Mouse (Mus musculus) cerebellum, postnatal 25 days (tissue): ENCODE data around the gene Edn2.
A peak's percentile ranks its signal among the peaks of the same experiment; 100 is the strongest.

Experiments
- DNase-seq, 2 experiments: peaks; one replicate each; pipeline ENCODE4 v3.0.0; 2021; ENCODE audit warnings: mixed read lengths in 2 of 2

Gene Edn2

DNA sequence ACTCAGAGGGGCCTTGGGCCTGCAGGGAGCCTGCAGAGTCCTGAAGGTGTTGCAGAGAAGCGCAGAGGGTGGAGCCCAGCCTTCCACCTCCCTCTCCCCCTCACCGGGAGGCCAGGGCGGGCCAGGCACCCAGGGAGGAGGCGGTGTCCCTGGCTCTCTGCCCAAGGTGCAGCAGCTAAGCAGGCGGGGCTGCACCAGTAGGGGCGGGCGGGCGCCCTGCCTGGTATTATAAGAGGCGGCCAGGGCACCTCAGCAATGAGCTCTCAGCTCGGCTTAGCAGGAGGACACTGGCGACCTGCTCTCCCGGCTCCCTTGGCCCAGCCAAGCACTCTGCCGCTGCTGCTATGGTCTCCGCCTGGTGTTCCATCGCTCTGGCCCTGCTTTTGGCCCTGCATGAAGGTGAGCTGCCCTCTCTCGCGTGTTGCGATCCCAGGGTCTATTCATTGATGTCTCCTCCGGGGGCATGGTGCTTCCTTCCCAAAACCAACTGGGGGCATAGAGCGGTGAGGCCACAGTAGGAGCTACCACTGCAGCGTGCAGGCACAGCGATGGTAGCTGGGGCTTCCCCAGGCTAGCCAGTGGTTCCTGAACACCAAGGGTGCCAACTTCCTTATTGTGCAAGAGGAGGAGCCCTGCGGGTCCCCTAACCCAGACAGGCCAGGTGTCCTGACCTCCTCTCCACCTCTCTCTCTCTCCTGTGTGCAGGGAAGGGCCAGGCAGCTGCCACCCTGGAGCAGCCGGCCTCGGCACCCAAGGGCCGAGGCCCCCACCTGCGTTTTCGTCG, at the start of gene Edn2:
Gene Edn2, plus strand, starts transcription at position 41 of the 784 bp plus-strand sequence.
- DNase-seq = peak in 1 of 2 experiments; percentile 40

DNA sequence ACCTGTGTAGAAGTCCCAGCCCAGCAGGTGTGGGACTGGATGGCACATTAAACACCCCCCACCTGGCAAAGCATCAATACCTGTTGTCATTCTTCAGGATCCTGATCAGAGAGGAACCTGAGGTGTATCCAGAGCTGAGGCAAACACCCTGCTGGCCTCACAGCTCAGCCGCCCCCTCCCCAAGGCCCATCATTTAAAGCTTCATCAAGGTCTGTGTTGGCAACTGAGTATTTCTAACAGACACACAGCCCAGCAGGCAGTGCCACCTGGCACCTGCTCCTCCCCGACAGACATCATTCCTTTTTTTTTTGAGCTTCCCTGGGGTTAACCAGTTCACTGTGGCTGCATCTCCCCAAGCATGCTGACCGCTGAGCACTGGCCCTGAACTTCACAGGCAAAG, 45.5 kb upstream of the Edn2 start:
- DNase-seq = peak; percentile 50 to 59

DNA sequence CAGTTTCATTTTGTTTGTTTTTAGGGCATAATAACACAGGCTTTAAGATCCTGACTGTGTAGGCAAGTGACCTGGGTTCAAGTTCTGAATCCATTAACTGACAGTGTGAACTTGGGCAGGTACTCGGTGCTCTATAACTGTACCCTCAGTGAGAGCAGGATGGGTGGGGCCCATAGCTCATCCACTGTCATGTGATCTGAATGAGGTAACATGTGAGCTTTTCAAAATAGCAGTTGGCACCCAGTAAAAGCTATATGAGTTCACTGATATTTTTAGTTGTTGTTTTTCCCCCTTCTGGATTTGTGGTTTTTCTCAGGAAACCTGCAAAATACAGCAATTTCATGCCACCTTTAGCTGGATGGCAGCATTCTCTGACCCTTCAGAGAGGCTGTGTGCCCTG, 44.7 kb upstream of the Edn2 start:
- DNase-seq = no peak

DNA sequence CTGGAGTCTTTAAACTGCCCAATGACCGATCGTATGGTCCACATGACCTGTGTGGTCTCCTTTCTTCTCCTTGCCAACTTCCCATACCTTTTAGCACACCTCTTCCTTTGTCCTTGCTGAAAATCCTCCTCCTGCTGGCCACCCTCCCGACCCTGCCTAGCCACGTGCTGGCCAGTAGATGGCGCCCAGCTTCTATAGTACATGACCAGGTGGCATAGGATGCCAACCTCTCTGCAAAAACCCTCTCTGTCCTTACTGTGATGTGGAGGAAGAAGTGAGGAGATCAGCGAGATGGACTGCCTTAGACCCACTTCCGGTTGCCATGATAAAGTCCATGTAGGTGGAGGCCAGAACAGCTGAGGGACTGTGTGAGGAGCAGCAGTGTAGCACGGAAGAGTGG, 40.7 kb upstream of the Edn2 start:
- DNase-seq = peak; percentile 86 to 92

DNA sequence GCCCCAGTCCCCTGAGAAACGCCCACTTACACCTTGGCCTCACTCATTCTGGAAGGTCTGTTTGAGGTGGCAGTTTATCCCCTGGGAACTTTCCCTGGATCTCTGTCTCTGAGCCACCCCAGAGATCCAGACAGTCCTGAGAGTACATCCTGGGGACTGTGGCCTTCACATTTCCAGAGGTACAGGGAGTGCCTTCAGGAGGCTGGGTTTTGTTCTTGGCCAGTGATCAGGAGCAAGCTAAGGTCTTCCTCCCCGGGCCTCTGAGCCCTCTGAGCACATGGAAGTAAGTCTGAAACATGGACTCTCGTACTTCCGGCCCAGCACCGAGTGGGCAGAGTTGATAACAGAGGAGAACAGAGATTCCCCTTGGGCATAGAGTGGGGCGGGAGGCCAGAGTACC, 36.4 kb upstream of the Edn2 start:
- no peak for DNase-seq

DNA sequence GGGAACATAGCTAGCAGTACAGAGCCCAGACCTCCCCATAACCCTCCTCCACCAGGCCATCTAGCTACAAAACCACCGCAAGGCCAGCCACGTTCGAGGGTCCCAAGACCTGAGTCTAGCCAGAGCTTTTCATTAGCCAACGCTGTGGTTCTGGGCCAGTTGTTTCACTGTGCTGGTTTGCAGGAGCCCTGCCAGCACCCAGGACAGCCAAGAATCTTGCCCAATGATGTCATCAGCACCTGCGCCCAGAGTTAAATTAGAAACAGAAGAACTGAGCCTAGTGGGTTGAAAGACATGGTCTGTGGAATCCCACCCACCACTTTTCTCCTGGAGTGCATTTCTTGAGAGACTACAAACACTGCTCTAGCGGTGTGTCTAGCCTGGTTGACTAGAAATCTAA, 35.0 kb upstream of the Edn2 start:
- DNase-seq = peak; percentile 56 to 63

DNA sequence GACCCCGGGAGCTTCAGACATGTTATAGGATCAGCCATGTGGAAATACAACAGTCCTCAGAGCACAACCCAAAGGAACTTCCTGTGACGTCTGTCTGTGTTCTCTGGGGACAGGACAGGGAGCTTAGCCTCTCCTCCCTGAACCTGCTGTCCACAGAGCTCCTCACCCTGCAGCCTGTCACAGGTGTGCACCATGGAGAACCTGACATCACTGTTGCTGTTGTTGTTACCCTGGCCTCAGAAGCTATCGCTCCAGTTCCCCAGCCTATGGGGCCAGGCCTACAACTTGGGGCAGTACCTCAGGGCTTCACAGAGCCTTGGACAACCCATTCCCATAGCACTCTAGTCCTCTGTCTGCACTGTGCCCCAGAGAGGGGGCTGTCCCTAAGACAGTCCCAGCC, 33.7 kb upstream of the Edn2 start:
- DNase-seq = no peak

DNA sequence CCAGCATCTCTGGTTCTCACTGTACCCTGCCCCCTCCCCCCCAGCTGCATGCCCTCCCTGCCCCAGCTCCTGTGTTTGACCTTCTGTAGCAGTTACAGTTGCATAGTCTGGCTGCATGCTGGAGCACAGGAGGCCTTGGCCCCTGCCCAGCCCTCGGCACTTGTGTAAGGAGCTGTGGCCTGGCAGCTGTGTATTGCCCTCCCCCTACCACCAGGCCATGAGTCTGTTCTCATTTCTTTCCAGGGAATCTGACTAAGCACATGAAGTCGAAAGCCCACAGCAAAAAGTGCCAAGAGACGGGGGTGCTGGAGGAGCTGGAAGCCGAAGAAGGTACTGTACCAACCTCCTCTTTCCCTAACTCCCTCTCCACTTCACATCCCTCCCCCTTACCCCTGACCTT, 33.0 kb upstream of the Edn2 start:
- DNase-seq = no peak

DNA sequence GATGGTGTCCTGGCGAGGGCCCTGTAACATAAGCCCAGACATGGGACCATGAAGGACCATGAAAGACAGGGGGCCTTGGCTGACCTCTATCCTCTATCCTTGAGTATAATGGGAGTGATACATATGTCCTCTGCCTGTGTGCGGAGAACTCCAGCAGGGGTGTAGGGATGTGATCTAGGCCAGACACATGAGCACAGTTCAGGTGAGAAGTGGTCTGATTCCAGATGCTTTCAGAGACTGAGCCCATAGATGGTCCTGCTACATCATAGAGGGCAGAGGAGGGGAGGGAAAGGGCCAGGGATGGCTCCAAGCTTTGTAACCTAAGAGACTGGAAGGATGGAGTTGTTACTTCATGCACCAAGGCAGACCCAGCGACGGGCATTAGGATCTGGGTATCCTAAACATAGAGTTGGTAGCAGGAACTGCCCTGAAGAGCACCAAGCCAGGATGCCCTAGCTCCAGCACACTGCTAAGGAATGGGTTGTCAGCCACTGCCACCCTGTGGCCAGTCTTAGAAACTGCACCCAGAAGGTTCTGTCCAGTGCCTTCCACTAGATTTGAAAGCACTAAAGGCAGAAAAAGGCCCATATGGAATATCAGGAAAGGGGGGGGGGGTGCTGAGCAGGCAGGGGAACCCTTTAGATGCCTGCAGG, 31.6 kb upstream of the Edn2 start:
- peak; percentile 76 to 83 for DNase-seq

DNA sequence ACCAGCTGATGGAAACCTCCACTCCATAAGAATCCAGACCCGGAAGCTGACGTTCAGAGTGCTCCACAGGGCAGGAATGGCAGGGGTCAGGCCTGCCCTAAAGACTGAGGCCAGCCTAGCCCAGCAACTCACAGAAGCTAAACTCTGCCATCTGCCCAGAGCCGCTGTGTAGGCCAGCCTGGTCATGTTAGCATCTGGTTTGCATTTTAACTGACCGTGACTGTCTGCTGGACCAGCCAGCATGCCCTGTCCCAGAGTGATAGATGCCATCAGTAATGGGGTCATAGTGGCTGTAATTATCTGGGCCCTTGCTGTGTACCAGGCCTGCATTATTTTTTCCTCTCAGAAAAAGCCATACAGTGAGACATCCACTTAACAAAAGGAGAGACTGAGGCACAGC, 30.1 kb upstream of the Edn2 start:
- DNase-seq = no peak

DNA sequence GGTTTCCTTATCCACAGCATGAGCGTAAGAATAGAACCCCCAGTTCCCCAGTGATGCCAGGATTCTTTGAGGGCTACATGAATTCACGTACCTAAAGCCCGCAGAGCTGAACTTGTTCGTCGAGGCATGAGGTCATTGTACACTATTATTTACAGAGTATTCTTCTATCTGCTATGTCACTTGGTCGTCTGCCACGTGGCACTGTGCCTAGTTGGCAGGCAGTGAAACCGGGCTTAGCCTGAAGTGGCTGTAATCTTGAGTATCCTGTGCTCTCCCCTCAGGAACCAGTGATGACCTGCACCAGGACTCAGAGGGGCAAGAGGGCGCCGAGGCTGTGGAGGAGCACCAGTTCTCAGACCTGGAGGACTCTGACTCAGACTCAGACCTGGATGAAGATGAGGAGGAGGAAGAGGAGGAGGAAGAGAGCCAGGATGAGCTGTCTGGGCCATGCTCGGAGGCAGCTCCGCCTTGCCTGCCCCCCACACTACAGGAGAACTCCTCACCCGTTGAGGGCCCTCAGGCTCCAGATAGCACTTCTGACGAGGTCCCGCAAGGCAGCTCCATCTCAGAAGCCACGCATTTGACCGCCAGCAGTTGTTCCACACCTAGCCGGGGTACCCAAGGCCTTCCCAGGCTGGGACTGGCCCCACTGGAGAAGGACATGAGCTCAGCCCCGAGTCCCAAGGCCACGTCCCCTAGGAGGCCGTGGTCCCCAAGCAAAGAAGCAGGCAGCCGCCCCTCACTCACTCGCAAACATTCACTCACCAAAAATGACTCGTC, 29.4 kb upstream of the Edn2 start:
- peak; percentile 86 to 92 for DNase-seq

DNA sequence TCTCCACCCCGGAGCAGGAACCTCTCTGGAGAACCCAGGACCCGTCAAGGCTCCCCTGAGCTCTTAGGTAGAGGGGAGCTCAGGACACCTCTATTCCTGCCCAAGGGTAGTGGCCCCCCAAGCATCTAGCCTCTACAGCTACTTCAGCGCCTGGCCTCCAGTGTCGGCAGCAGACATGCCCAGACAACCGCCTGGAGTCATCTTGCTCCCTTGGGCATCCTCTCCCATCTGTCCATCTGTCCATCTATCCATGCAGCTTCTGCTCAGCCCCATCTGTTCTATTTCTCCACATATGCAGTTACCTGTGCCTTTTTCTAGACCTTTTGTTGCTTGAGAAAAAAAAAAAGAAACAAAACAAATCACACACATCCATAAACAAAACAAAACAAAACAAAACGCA, 26.8 kb upstream of the Edn2 start:
- DNase-seq = peak; percentile 44 to 47

DNA sequence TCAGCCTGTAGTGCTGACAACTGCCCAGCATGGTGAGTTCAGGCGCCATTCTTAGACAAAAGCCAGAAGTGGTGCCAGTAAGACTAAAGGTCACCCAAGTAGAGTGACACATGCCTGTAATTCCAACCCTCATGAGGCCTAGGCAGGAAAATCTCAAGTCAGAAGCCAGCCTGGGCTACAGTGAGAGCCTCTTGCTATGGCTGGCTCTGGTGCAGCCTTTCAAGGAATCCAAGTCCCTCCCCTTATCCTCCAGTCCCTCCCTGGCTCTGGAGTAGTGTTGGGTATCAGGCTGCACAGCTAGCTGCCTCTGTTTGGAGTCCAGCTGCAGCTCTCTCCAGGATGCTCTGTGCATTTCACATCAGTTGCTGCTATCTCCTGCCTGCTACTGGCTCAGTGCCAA, 19.2 kb upstream of the Edn2 start:
- DNase-seq = peak in 1 of 2 experiments; percentile 45

DNA sequence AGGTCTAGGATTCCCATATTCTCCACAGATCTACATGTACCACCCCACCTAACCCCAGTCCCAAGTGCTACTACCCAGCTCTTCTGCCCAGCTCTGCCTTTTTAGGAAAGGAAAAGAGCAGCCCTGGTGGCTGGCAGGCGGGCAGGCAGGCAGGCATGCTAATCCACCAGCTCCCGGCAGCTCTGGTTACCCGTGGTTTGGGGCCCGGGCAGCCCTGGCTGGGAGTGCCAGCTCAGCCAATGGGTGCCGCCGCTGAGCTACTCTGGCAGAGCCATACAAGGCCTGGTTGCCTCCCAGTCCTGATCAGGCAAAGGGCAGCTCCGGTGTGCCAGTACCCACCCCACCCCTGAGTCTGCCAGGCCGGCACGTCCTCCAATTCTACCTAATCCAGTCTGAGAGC, 18.1 kb upstream of the Edn2 start:
- peak; percentile 48 to 59 for DNase-seq

DNA sequence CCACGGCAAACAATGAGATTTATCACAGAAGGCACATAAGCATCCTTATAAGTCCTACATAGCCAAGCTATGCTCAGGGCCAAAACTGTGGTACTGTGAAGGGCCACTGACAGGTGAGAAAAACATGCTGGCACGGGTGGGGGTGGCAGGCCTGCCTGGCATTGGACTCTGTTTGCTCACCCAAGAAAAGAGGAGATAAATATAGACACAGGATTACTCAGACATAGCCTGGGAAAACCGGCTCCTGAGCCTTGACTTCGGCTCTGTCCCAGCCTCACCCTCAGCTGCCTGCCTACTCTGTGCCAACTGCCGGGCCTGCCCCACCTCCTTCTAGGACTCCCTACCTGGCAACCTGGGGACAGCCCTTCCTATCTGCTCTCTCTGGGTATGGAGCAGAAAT, 16.7 kb upstream of the Edn2 start:
- peak; percentile 89 to 91 for DNase-seq

DNA sequence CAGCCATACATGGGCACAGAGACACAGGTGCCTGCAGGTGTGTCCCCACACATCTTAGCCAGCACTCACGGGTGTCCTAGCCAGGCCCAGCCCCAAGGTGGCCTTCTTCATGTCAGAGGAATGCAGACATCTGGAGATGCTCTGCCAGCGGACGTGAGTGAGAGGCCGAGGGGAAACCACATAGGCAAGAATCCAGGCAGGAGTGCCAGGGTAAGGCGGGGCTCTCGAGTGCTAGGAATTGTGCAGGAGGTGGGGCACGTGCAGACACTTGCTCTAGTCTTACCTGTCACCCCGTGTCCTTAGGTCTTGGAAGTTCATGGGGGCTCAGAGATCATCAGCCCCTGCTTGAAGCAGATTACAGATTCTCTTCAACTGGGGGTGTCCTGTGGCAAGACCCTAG, 15.1 kb upstream of the Edn2 start:
- DNase-seq = no peak

DNA sequence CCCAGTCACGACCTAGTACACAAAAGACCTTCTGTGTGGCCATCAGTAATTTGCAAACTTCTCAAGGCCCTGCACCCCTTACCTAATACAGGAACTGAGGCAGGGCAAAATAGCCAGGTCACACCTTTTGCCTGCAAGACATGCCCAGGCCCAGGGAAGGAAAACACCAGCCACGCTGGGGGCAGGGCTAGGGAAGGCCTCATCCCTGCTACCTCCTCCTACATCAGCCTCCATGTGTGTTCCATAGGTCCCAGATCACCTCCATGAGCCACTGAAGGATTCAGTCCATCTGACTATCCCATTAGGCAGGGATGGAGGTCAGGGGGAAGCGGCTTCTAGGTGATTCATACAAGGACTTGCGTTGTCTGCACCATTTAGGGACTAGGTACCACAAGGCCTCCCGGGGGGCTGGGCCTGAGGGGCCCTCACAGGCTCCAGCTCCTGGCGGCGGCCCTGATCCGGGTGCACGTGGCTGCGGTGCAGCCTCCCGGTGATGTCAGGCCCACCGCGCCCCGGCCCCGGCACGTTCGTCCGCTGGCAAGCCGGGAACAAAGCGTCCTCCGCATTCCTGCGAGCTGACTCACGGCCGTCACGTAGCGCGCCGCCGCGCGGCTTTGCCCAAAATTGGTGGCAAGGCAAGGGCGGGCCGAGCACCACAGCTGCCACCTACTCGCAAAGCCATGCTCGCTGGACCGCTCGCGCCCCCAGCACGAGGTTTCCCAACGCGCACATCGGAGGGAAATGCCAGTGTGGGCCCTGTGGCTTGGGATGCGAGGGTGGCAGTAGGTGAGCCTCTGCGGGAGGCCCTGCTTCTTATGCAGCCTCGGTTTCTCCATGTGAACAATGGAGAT, 12.5 kb upstream of the Edn2 start:
- DNase-seq = peak; percentile 62 to 75

DNA sequence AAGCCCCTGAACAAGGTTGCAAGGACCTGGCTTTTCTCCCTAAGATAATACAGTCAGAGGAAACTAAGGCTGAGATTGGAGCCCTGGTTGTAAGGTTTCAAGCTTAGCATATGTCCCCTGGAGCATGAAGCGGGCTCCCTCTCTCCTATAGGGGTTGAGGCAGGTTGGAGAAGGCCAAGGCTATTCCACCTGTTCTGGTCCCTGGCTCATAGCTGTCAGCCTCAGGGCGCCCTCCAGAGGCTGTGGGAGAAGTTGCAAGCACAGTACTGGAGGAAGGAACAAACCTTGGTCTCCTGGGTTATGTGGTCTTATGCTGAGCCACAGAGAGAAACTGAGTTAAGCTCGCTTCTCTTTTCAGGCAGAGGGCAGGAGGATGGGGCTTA, 11.9 kb upstream of the Edn2 start:
- DNase-seq = peak in 1 of 2 experiments; percentile 60

DNA sequence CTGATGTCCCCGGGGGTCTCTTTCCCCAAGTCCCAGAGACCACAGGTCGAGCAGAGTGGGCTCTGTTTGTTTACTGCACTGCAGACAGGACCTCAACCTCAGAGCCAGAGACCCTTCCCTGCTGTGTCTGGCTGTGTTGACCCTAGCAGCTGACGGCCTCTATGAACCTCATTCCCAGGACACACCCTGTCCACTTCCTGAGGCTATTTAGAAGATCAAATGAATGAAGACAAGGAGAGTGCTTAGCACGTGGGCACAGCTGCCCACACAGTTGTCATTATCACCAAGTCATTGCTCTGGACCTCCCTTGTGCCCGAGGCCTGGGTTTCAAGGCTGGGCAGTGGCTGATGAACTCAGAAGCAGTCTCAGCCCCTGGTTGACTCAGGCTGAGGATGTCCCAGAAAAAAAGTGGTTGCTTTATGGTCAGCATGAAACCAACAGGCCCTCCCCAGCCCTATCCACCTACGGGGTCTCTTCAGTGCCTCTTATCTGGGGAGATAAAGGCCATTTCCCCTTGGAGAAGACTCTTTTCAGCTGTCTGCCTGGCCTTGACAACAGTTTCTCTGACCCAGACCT, 10.6 kb upstream of the Edn2 start:
- DNase-seq = no peak

DNA sequence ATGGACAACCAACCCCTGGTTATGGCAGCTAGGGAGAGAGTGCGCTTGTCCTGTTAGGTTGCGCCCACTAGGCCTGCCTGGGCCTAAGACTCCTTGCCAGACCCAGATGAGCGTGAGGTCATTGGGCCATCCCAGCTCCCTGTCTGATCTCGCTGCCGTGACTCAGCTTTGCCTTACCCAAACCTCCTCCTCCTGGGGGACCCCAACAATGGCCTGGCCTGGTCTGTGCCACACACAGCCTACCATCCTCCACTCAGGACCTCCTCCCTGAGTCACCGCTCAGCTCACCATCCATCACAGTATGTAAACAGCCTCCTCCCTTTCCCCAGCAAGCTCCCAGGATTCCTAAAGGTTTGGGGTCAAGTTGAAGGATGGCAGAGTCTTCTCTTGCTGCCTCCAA, 9.1 kb upstream of the Edn2 start:
- DNase-seq = no peak

DNA sequence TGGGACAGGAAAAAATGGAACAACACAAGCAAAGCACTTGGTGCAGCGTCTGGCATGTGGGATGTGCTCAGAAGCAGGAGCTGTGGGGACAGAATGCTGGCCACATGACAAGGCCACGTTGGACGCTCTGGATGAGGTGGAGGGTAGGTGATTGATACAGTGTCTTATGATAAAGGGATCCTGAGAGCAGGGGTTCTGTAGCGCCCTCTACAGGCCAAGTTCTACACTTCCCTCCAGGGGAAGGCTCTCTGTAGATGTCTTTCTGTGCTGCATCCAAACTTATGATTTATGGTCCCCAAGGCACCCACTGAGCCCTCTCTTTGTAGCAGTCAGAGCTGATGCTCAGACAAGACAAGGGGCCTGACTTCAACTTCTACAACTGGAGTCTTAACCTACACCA, 8.4 kb upstream of the Edn2 start:
- DNase-seq = no peak

DNA sequence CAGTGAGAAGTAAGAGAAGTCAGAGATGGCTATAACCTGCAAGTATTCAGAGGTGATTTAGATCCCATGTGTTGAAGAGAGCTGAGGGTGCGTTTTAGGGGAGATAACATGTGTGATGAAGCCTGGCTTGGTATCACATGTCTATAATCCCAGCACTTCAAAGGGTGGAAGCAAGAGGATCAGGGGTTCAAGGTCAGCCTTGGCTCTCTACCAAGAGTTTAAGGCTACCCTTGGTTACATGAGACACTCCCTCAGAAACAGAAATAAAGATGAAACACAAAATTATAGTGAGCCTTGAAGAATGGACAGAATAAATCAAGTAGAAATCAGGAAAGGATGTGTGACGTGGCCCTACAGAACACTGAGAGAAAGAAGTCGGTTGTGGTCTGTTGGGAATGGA, 7.3 kb upstream of the Edn2 start:
- DNase-seq = no peak
